Mouse (Mus musculus): Measurements from ENCODE around the gene Olfr823. TPM values are rescaled to one million over a fixed set of nuclear protein-coding genes. Genes with fewer than 3 reads are reported as not detected.

Gene Olfr823
- total RNA-seq (2023): not detected

DNA sequence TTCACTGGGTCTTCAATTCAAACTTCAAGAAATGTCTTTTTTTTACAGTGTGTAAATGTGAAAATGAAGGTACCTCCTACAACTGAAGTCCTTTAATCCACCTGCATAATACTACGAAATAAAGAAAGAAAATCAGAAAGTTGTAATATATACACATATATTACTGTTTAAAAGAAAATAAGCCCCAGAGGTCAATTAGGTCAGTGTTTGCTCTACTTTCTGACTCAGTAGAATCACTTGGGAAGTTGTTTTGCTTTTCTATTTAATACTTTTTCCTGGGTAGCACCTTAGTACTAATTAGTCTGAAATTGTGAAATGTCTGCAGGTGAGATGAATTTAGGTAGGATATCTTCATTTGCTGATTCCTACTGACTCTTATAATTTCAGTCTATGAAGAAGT is at the start of gene Olfr823:
TSS of gene Olfr823 (minus strand) at position 101 of the 400 bp plus-strand sequence.

GRCm38 (mm10) chr10:130129900-130130299 is 14.7 kb upstream of the Olfr823 start, which contains the start of gene Olfr824:
Olfr824 (minus strand) TSS chr10:130130000.

GRCm38 (mm10) chr10:130070910-130071309 is 44.3 kb downstream of the Olfr823 start, which contains the start of gene Olfr822:
Olfr822 (plus strand) TSS chr10:130071210.

Other genes starting within 250 kb of the Olfr823 start
- not detected for gene Olfr814, start 235.5 kb downstream of the Olfr823 start, total RNA-seq (2023)
- not detected for gene Olfr815, start 209.5 kb downstream of the Olfr823 start, total RNA-seq (2023)
- not detected for gene Olfr816, start 199.8 kb downstream of the Olfr823 start, total RNA-seq (2023)
- not detected for gene Olfr818, start 166.3 kb downstream of the Olfr823 start, total RNA-seq (2023)
- gene Olfr819, start 148.1 kb downstream of the Olfr823 start, total RNA-seq (2023): not detected
- not detected for gene Olfr247, start 139.2 kb downstream of the Olfr823 start, total RNA-seq (2023)
- not detected for gene Gm10310, start 130.3 kb downstream of the Olfr823 start, total RNA-seq (2023)
- gene Olfr820, start 102.8 kb downstream of the Olfr823 start, total RNA-seq (2023): not detected
- not detected for gene Olfr821, start 85.0 kb downstream of the Olfr823 start, total RNA-seq (2023)
- not detected for gene Olfr822, start 44.2 kb downstream of the Olfr823 start, total RNA-seq (2023)
- gene Olfr824, start 14.6 kb upstream of the Olfr823 start, total RNA-seq (2023): not detected
- not detected for gene Olfr825, start 51.4 kb upstream of the Olfr823 start, total RNA-seq (2023)
- not detected for gene Olfr826, start 68.8 kb upstream of the Olfr823 start, total RNA-seq (2023)
- gene Olfr827, start 99.0 kb upstream of the Olfr823 start, total RNA-seq (2023): not detected
- not detected for gene Neurod4, start 164.9 kb upstream of the Olfr823 start, total RNA-seq (2023)
- 124 TPM for gene Tespa1, start 207.5 kb upstream of the Olfr823 start, total RNA-seq (2023)